Mouse (Mus musculus) heart, embryonic 13.5 days (tissue): Measurements from ENCODE around the gene Kif5c. TPM values are rescaled to one million over a fixed set of nuclear protein-coding genes. Genes with fewer than 3 reads are reported as not detected.

Experiments
- ATAC-seq: fragments of 200-750 bp; cut with Nextera tagmentation; 2 replicates; pipeline ENCODE4 v1.8.0; 2017; ENCODE audit warnings: moderate TSS enrichment; ENCODE audit not compliant: insufficient number of reproducible peaks, low FRiP score, low TSS enrichment; ENCODE audit errors: extremely low read depth
- H3K27ac ChIP-seq: fragments of 300-500 bp; sonication (generic); replicated peaks from 2 replicates; pipeline ENCODE4 v1.5.1; 2015; ENCODE audit warnings: moderate library complexity, mild to moderate bottlenecking, inconsistent platforms
- H3K27me3 ChIP-seq: fragments of 300-500 bp; sonication (generic); replicated peaks from 2 replicates; pipeline ENCODE4 v1.6.1; 2015; ENCODE audit warnings: mild to moderate bottlenecking, inconsistent platforms
- H3K36me3 ChIP-seq: fragments of 300-500 bp; sonication (generic); 2 replicates; pipeline ENCODE4 v1.6.1; 2015; ENCODE audit warnings: mild to moderate bottlenecking, inconsistent platforms
- H3K4me1 ChIP-seq: fragments of 300-500 bp; sonication (generic); 2 replicates; pipeline ENCODE4 v1.6.1; 2015; ENCODE audit warnings: inconsistent platforms
- H3K4me2 ChIP-seq: fragments of 300-500 bp; sonication (generic); 2 replicates; pipeline ENCODE4 v1.6.1; 2015; ENCODE audit warnings: inconsistent platforms, mild to moderate bottlenecking, moderate library complexity
- H3K4me3 ChIP-seq: fragments of 300-500 bp; sonication (generic); 2 replicates; pipeline ENCODE4 v1.5.1; 2015; ENCODE audit warnings: moderate library complexity, mild to moderate bottlenecking, inconsistent platforms
- H3K9ac ChIP-seq: fragments of 300-500 bp; sonication (generic); 2 replicates; pipeline ENCODE4 v1.6.1; 2015; ENCODE audit warnings: inconsistent platforms, mild to moderate bottlenecking, moderate library complexity
- H3K9me3 ChIP-seq: fragments of 300-500 bp; sonication (generic); 2 replicates; pipeline ENCODE4 v1.6.1; 2016; ENCODE audit warnings: inconsistent platforms
- WGBS: fragments of 180-500 bp; shearing (Covaris S2); methylation state at CpG from one replicate; pipeline ENCODE4 v1.1.7; 2015; ENCODE audit warnings: mixed read lengths; 5-methylcytosine and 5-hydroxymethylcytosine counted together
- polyA plus RNA-seq: library from polyadenylated mRNA; unstranded; fragments of >200 nt; fragmentation: Nextera tagmentation; extraction: Ambion mirVana; gene quantifications from 2 replicates; pipeline ENCODE4 v1.2.1, GENCODE M21; 2015

Kif5c gene
- polyA plus RNA-seq, 1 experiment from 2014 or later: 1.0 TPM

GRCm38 (mm10) chr2:49804448-49804847 is 185.3 kb downstream of the Kif5c start:
- no peak for ATAC-seq
- WGBS: 75% methylated on average over 8 of the region's 8 CpGs

GRCm38 (mm10) chr2:49805736-49806371 is 186.8 kb downstream of the Kif5c start:
- no peak for ATAC-seq
- no peaks in the 10 kb centered on the region for H3K36me3 ChIP-seq
- no peak overlapping the region for H3K27ac ChIP-seq
- WGBS: 73% methylated on average over 11 of the region's 11 CpGs
- peaks cover 9% of the 10 kb centered on the region for H3K4me1 ChIP-seq
- H3K4me3 ChIP-seq: no peak overlapping the region
- no peaks in the 10 kb centered on the region for H3K9me3 ChIP-seq
- H3K4me2 ChIP-seq: no peak overlapping the region
- no peaks in the 10 kb centered on the region; the same call in 1 of the 2 replicates for H3K27me3 ChIP-seq
- no peak overlapping the region for H3K9ac ChIP-seq

More at GRCm38 (mm10) chr2:49804448-49804847, 185.3 kb downstream of the Kif5c start:
- no peaks in the 10 kb centered on the region for H3K36me3 ChIP-seq
- no peaks in the 10 kb centered on the region; the same call in 1 of the 2 replicates for H3K27me3 ChIP-seq
- no peak overlapping the region for H3K27ac ChIP-seq
- no peak overlapping the region for H3K4me2 ChIP-seq
- H3K4me3 ChIP-seq: no peak overlapping the region
- no peak overlapping the region for H3K9ac ChIP-seq
- H3K4me1 ChIP-seq: peaks cover 9% of the 10 kb centered on the region
- no peaks in the 10 kb centered on the region for H3K9me3 ChIP-seq

DNA sequence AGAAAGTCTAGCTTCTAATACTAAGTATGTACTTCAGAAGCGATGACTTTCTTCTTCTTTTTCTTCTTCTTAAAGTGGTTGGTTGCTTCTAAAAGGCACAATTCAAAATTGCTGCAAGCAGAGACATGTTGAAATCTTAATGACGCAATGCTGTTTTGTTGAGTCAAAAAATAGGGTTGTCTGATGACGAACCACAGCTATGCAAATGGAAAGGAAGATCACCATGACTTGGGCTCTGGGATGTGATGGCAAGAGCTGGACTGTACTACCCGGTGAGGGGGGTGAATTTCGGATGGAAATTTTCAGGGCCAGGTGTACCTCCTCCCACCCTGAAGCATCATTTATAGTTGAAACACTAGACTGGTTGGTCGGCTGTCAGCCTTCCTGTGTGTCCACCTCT is 190.4 kb downstream of the Kif5c start:
- Histone ChIP-seq H3K27me3 (no peaks in the 10 kb centered on the region; the same call in 1 of the 2 replicates), H3K9ac (no peak overlapping the region), H3K36me3 (no peaks in the 10 kb centered on the region), H3K4me2 (no peak overlapping the region), H3K4me3 (no peak overlapping the region), H3K4me1 (peaks cover 20% of the 10 kb centered on the region), H3K27ac (no peak overlapping the region), H3K9me3 (no peaks in the 10 kb centered on the region)
- 74% methylated on average over 6 of the region's 6 CpGs for WGBS
- ATAC-seq: no peak

GRCm38 (mm10) chr2:49811420-49811819 is 192.3 kb downstream of the Kif5c start:
- ATAC-seq: no peak
- WGBS: 30% methylated on average over 11 of the region's 11 CpGs
- Histone ChIP-seq H3K4me2 (0 out of 2 replicates have a peak overlapping the region, but pooled peaks have one; percentile 5), H3K27me3 (no peaks in the 10 kb centered on the region; the same call in 1 of the 2 replicates), H3K36me3 (no peaks in the 10 kb centered on the region), H3K27ac (no peak overlapping the region), H3K9ac (no peak overlapping the region), H3K4me1 (peaks cover 22% of the 10 kb centered on the region), H3K4me3 (no peak overlapping the region), H3K9me3 (no peaks in the 10 kb centered on the region)

DNA sequence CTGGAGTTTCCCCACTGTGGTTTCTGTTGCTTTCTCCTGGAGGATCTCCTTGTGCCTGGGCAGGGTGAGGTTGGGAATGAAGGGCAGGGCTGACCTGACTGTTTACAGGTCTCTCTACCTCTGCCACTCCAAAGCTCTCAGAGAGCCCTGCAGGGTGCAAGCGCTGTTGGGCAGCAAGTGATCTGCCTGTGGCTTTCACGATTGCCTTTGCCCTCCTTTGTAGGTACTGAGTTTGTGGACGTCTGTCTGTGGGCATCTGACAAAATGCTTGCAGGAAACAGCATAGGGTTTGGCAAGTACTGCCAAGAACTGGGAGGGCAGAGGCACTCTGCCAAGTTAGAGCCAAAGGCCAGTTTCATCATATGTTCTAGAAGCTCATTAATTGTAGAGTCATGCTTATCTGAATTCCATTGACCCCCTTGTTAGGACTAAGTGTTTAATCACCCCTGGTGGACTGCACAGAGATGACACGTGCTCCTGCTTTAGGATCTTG is 192.8 kb downstream of the Kif5c start:
- no peak overlapping the region for H3K4me3 ChIP-seq
- H3K9ac ChIP-seq: 0 out of 2 replicates have a peak overlapping the region, but pooled peaks have one; percentile 19
- H3K4me1 ChIP-seq: peaks cover 18% of the 10 kb centered on the region
- H3K4me2 ChIP-seq: 0 out of 2 replicates have a peak overlapping the region, but pooled peaks have one; percentile 5
- no peaks in the 10 kb centered on the region; the same call in 1 of the 2 replicates for H3K27me3 ChIP-seq
- 18% methylated on average over 4 of the region's 4 CpGs for WGBS
- H3K9me3 ChIP-seq: no peaks in the 10 kb centered on the region
- H3K27ac ChIP-seq: 0 out of 2 replicates have a peak overlapping the region, but pooled peaks have one; percentile 10
- H3K36me3 ChIP-seq: no peaks in the 10 kb centered on the region
- ATAC-seq: no peak

GRCm38 (mm10) chr2:49813151-49813550 is 194.1 kb downstream of the Kif5c start:
- Histone ChIP-seq H3K9ac (no peak overlapping the region), H3K36me3 (no peaks in the 10 kb centered on the region), H3K4me3 (no peak overlapping the region), H3K9me3 (no peaks in the 10 kb centered on the region), H3K27me3 (no peaks in the 10 kb centered on the region), H3K4me1 (peaks cover 18% of the 10 kb centered on the region), H3K27ac (no peak overlapping the region), H3K4me2 (no peak overlapping the region)
- 63% methylated on average over 4 of the region's 4 CpGs for WGBS
- ATAC-seq: no peak

- WGBS: 60% methylated on average over 6 of the region's 6 CpGs
- H3K4me1 ChIP-seq: peaks cover 18% of the 10 kb centered on the region
- no peaks in the 10 kb centered on the region for H3K27me3 ChIP-seq
- H3K36me3 ChIP-seq: no peaks in the 10 kb centered on the region
- ATAC-seq: no peak
- H3K4me3 ChIP-seq: no peak overlapping the region
- no peak overlapping the region for H3K4me2 ChIP-seq
- H3K9me3 ChIP-seq: no peaks in the 10 kb centered on the region
- H3K9ac ChIP-seq: no peak overlapping the region
- H3K27ac ChIP-seq: no peak overlapping the region
Observed at GRCm38 (mm10) chr2:49814011-49814410, 194.9 kb downstream of the Kif5c start.

- H3K27ac ChIP-seq: no peak overlapping the region
- no peak overlapping the region for H3K9ac ChIP-seq
- peaks cover 18% of the 10 kb centered on the region for H3K4me1 ChIP-seq
- 38% methylated on average over 3 of the region's 3 CpGs for WGBS
- H3K4me3 ChIP-seq: no peak overlapping the region
- no peaks in the 10 kb centered on the region for H3K9me3 ChIP-seq
- H3K36me3 ChIP-seq: no peaks in the 10 kb centered on the region
- no peaks in the 10 kb centered on the region for H3K27me3 ChIP-seq
- H3K4me2 ChIP-seq: no peak overlapping the region
- ATAC-seq: no peak
Observed at GRCm38 (mm10) chr2:49815696-49816320, 196.7 kb downstream of the Kif5c start.

DNA sequence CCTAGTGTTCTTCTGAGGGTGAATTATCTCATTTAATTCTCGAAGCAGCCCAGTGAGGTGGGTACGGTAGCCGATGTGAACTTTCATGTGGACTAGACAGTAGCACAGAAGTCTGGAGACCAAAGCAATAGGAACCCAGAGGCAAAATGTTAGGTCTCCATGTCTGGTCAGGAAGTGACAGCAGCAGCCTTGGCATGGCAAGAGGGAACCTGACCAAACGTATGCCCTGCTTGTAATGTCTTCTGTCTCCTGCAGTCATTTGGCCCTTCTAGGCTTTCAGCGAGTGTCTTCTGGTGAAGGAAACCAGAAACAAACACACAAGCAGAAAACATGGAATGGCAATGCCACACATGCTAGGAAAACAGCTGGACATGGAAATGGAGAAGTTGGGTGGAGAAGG is 197.5 kb downstream of the Kif5c start:
- H3K36me3 ChIP-seq: no peaks in the 10 kb centered on the region
- 86% methylated on average over 5 of the region's 5 CpGs for WGBS
- H3K9ac ChIP-seq: no peak overlapping the region
- H3K4me3 ChIP-seq: no peak overlapping the region
- H3K4me2 ChIP-seq: no peak overlapping the region
- no peaks in the 10 kb centered on the region for H3K27me3 ChIP-seq
- no peak for ATAC-seq
- H3K9me3 ChIP-seq: no peaks in the 10 kb centered on the region
- peaks cover 16% of the 10 kb centered on the region for H3K4me1 ChIP-seq
- no peak overlapping the region for H3K27ac ChIP-seq

DNA sequence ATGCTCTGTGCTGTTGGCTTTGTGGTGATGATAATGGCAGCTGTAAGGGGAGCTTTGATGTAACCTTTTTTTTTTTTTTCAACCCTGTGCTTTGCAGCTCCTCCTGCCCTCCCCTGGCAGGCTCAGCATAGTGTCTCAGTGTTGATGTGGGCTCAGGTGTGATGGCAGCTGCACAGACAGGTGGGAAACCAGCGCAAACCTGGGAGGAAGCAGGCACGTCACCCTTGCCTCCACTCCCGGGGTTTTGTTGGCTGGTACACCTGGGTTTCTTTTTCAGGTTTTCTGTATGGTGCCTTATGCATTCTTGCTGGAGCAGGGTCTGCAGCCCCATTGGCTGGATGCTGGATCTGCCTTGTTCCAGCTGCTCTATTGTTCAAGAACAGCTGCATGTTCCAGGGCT is 198.1 kb downstream of the Kif5c start:
- Histone ChIP-seq H3K27ac (no peak overlapping the region), H3K4me1 (peaks cover 10% of the 10 kb centered on the region), H3K4me3 (no peak overlapping the region), H3K4me2 (no peak overlapping the region), H3K9ac (no peak overlapping the region), H3K27me3 (no peaks in the 10 kb centered on the region), H3K36me3 (no peaks in the 10 kb centered on the region), H3K9me3 (no peaks in the 10 kb centered on the region)
- ATAC-seq: no peak
- WGBS: 82% methylated on average over 3 of the region's 3 CpGs

GRCm38 (mm10) chr2:49818126-49818525 is 199.0 kb downstream of the Kif5c start:
- H3K4me1 ChIP-seq: peaks cover 7% of the 10 kb centered on the region; the same call in 1 of the 2 replicates
- H3K27ac ChIP-seq: no peak overlapping the region
- no peak for ATAC-seq
- H3K9me3 ChIP-seq: no peaks in the 10 kb centered on the region
- H3K4me3 ChIP-seq: no peak overlapping the region
- H3K36me3 ChIP-seq: no peaks in the 10 kb centered on the region
- 79% methylated on average over 5 of the region's 5 CpGs for WGBS
- H3K4me2 ChIP-seq: no peak overlapping the region
- H3K27me3 ChIP-seq: no peaks in the 10 kb centered on the region
- no peak overlapping the region for H3K9ac ChIP-seq
